Mouse (Mus musculus): ENCODE measurements around the gene Gm16253. TPM values are rescaled to one million over a fixed set of nuclear protein-coding genes. Genes with fewer than 3 reads are reported as not detected.

Gene Gm16253
- polyA plus RNA-seq, 1 experiment: not detected

- Histone ChIP-seq H3K27me3 (ENCODE audit: control insufficient read depth) (peaks cover 3% of the 10 kb centered on the region; the same call in 1 of the 2 replicates), H3K4me1 (ENCODE audit: control insufficient read depth) (peaks cover 41% of the 10 kb centered on the region), H3K4me3 (replicated peaks) (no peak overlapping the region), H3K36me3 (ENCODE audit: control insufficient read depth) (peaks cover 4% of the 10 kb centered on the region), H3K9me3 (ENCODE audit: control insufficient read depth, low read length) (no peaks in the 10 kb centered on the region)
- no peak for TF ChIP-seq GATA1 (IDR thresholded peaks at IDR 0.05; ENCODE audit: low read length)
- no peak for TF ChIP-seq TAL1 (IDR thresholded peaks at IDR 0.05; ENCODE audit: low read length)
These were observed 782 bp downstream of the Gm16253 start for GRCm38 (mm10) chr3:96577566-96577965.

GRCm38 (mm10) chr3:96578561-96579238, 1.9 kb downstream of the Gm16253 start:
- no peak for TF ChIP-seq TAL1 (IDR thresholded peaks at IDR 0.05; ENCODE audit: low read length)
- no peak for TF ChIP-seq GATA1 (IDR thresholded peaks at IDR 0.05; ENCODE audit: low read length)
- Histone ChIP-seq H3K4me3 (replicated peaks) (no peak overlapping the region), H3K36me3 (ENCODE audit: control insufficient read depth) (peaks cover 4% of the 10 kb centered on the region), H3K27me3 (ENCODE audit: control insufficient read depth) (peaks cover 3% of the 10 kb centered on the region; the same call in 1 of the 2 replicates), H3K4me1 (ENCODE audit: control insufficient read depth) (peaks cover 41% of the 10 kb centered on the region), H3K9me3 (ENCODE audit: control insufficient read depth, low read length) (no peaks in the 10 kb centered on the region)

DNA sequence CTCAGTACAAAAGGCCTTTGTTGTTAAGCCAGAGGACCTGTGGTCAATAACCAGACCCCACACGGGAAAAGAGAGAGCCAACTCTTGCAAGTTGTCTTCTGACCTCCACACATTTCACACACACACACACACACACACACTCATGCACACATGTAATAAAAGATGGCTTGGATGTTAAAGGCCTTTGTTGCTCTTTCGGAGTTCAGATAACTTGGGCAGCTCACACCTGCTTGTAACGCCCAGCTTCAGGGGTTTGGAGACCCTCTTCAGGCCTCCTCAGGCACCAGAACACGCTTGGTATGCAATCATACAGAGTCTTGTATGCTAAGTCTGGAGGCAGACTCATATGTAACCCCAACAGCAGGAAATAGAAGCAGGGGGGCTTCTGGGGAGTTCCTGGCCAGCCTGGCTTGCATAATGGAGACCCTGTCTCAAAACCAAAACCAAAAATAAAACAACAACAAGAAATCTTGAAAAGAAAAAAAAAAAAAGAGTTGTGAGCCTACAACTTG, 2.5 kb downstream of the Gm16253 start:
- TF ChIP-seq TAL1 (IDR thresholded peaks at IDR 0.05; ENCODE audit: low read length) (no peak), GATA1 (IDR thresholded peaks at IDR 0.05; ENCODE audit: low read length) (no peak)
- H3K4me1 ChIP-seq (ENCODE audit: control insufficient read depth): peaks cover 41% of the 10 kb centered on the region
- H3K36me3 ChIP-seq (ENCODE audit: control insufficient read depth): peaks cover 4% of the 10 kb centered on the region
- no peak overlapping the region for H3K4me3 ChIP-seq (replicated peaks)
- H3K9me3 ChIP-seq (ENCODE audit: control insufficient read depth, low read length): no peaks in the 10 kb centered on the region
- H3K27me3 ChIP-seq (ENCODE audit: control insufficient read depth): peaks cover under 1% of the 10 kb centered on the region; the same call in 1 of the 2 replicates

DNA sequence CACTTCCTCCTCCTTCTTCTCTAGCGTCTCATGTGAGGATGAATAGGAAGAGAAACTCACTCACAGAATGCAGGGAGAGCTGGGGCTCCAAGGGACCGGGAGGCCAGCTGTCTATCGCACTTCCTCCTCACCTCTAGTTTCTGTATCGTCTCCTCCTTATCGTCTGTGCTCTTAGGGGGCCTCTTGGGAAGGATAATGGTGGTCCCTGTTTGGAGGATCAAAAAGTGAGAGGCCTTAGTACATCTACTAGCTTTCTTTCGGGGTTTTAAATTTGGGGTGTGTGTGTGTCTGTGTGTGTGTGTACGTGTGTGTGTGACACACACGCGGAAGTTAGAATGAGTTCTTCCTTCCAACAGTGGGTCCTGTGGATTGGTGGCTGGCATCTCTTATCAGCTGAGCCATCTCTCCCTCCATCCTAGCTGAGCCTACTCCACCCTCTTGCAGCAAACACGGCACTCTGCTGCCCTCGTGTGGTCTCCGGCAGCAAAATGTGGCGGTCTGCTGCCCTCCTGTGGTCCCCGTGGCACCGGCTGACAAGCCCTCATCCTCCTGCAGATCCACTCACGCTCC, 3.2 kb downstream of the Gm16253 start:
- Histone ChIP-seq H3K9me3 (ENCODE audit: control insufficient read depth, low read length) (no peaks in the 10 kb centered on the region), H3K27me3 (ENCODE audit: control insufficient read depth) (no peaks in the 10 kb centered on the region), H3K36me3 (ENCODE audit: control insufficient read depth) (peaks cover 4% of the 10 kb centered on the region), H3K4me3 (replicated peaks) (peak overlapping the region; percentile 22), H3K4me1 (ENCODE audit: control insufficient read depth) (peaks cover 41% of the 10 kb centered on the region)
- TF ChIP-seq TAL1 (IDR thresholded peaks at IDR 0.05; ENCODE audit: low read length): no peak
- peak; percentile 99 for TF ChIP-seq GATA1 (IDR thresholded peaks at IDR 0.05; ENCODE audit: low read length)

DNA sequence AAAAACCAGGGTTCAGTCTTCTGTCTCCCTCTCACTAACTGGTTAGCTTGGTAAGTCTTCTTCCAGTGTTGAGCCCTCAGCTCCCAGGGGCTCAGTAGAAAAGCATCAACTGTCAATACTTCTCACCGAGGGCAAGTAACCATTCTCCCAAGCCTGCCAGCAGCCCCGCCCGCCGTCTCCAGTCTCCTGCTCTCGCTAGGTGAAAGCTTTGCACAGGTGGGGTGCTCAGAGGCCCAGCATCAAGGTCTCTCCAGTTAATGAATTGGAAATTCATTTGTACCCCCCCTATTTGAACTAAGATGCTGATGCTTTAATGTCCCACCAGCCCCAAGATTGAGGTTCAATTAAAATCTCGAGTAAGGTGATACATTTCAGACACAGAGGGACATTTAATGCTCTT, 4.4 kb downstream of the Gm16253 start:
- Histone ChIP-seq H3K36me3 (ENCODE audit: control insufficient read depth) (peaks cover 4% of the 10 kb centered on the region), H3K9me3 (ENCODE audit: control insufficient read depth, low read length) (no peaks in the 10 kb centered on the region), H3K4me1 (ENCODE audit: control insufficient read depth) (peaks cover 34% of the 10 kb centered on the region), H3K27me3 (ENCODE audit: control insufficient read depth) (no peaks in the 10 kb centered on the region), H3K4me3 (replicated peaks) (no peak overlapping the region)
- TF ChIP-seq GATA1 (IDR thresholded peaks at IDR 0.05; ENCODE audit: low read length): no peak
- TF ChIP-seq TAL1 (IDR thresholded peaks at IDR 0.05; ENCODE audit: low read length): no peak

- Histone ChIP-seq H3K36me3 (ENCODE audit: control insufficient read depth) (peaks cover 4% of the 10 kb centered on the region), H3K27me3 (ENCODE audit: control insufficient read depth) (no peaks in the 10 kb centered on the region), H3K9me3 (ENCODE audit: control insufficient read depth, low read length) (no peaks in the 10 kb centered on the region), H3K4me1 (ENCODE audit: control insufficient read depth) (peaks cover 26% of the 10 kb centered on the region), H3K4me3 (replicated peaks) (no peak overlapping the region)
- TF ChIP-seq GATA1 (IDR thresholded peaks at IDR 0.05; ENCODE audit: low read length) (no peak), TAL1 (IDR thresholded peaks at IDR 0.05; ENCODE audit: low read length) (no peak)
These were observed 5.2 kb downstream of the Gm16253 start for GRCm38 (mm10) chr3:96581771-96582515.

- no peak for TF ChIP-seq TAL1 (IDR thresholded peaks at IDR 0.05; ENCODE audit: low read length)
- H3K9me3 ChIP-seq (ENCODE audit: control insufficient read depth, low read length): peaks cover 3% of the 10 kb centered on the region
- no peak overlapping the region for H3K4me3 ChIP-seq (replicated peaks)
- H3K4me1 ChIP-seq (ENCODE audit: control insufficient read depth): peaks cover 21% of the 10 kb centered on the region
- H3K27me3 ChIP-seq (ENCODE audit: control insufficient read depth): no peaks in the 10 kb centered on the region
- H3K36me3 ChIP-seq (ENCODE audit: control insufficient read depth): peaks cover 7% of the 10 kb centered on the region
These were observed 6.6 kb downstream of the Gm16253 start for GRCm38 (mm10) chr3:96583386-96583785.

DNA sequence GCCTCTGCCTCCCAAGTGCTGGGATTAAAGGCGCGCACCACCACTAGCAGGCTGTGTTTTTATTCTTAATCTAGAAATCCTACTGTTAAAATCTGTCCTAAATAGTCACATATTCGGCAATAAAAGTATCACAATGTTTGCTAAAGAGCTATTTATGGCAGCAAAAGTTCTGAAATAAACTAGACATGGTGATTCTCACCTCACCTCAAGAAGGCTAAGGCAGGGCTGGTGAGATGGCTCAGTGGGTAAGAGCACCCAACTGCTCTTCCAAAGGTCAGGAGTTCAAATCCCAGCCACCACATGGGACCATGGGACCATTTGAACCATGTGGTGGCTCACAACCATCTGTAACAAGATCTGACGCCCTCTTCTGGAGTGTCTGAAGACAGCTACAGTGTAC, 13.9 kb downstream of the Gm16253 start:
- H3K9me3 ChIP-seq (ENCODE audit: control insufficient read depth, low read length): peaks cover 6% of the 10 kb centered on the region
- no peak overlapping the region for H3K4me3 ChIP-seq (replicated peaks)
- H3K27me3 ChIP-seq (ENCODE audit: control insufficient read depth): peaks cover 10% of the 10 kb centered on the region
- no peak for TF ChIP-seq GATA1 (IDR thresholded peaks at IDR 0.05; ENCODE audit: low read length)
- TF ChIP-seq TAL1 (IDR thresholded peaks at IDR 0.05; ENCODE audit: low read length): no peak
- H3K4me1 ChIP-seq (ENCODE audit: control insufficient read depth): peaks cover 22% of the 10 kb centered on the region
- peaks cover 5% of the 10 kb centered on the region for H3K36me3 ChIP-seq (ENCODE audit: control insufficient read depth)

GRCm38 (mm10) chr3:96593374-96593773, 16.6 kb downstream of the Gm16253 start:
- H3K36me3 ChIP-seq (ENCODE audit: control insufficient read depth): peaks cover 3% of the 10 kb centered on the region
- peaks cover 38% of the 10 kb centered on the region for H3K27me3 ChIP-seq (ENCODE audit: control insufficient read depth)
- H3K4me1 ChIP-seq (ENCODE audit: control insufficient read depth): peaks cover 33% of the 10 kb centered on the region
- no peak for TF ChIP-seq TAL1 (IDR thresholded peaks at IDR 0.05; ENCODE audit: low read length)
- no peak for TF ChIP-seq GATA1 (IDR thresholded peaks at IDR 0.05; ENCODE audit: low read length)
- H3K9me3 ChIP-seq (ENCODE audit: control insufficient read depth, low read length): peaks cover 10% of the 10 kb centered on the region
- H3K4me3 ChIP-seq (replicated peaks): peak overlapping the region; percentile 87

All from erythroblast, embryonic 14.5 days (primary cell).